Mouse (Mus musculus) kidney, adult 2 months (tissue): ENCODE measurements around the gene Zfp764. TPM values are rescaled to one million over a fixed set of nuclear protein-coding genes. Genes with fewer than 3 reads are reported as not detected.
"Not testable (repeated sequence)": the region's sequence is repeated elsewhere in the genome, so short reads cannot be mapped to it uniquely, and the experiment has no call there.

Experiments
- DNase-seq: peaks from one replicate; pipeline ENCODE4 v3.0.0; 2021
- H3K27ac ChIP-seq: fragments of 200-500 bp; 2 replicates; pipeline ENCODE4 v1.5.1; 2012; ENCODE audit warnings: low read depth, low read length, control low read depth, inconsistent platforms; ENCODE audit not compliant: insufficient read depth
- H3K27me3 ChIP-seq: fragments of 200-500 bp; replicated peaks from 2 replicates; pipeline ENCODE4 v1.6.1; 2012; ENCODE audit warnings: mild to moderate bottlenecking, moderate library complexity, low read length, inconsistent platforms; ENCODE audit not compliant: control insufficient read depth, insufficient read depth
- H3K36me3 ChIP-seq: fragments of 200-500 bp; 2 replicates; pipeline ENCODE4 v1.6.1; 2012; ENCODE audit warnings: mild to moderate bottlenecking, moderate library complexity, low read length, inconsistent platforms; ENCODE audit not compliant: control insufficient read depth, insufficient read depth
- H3K4me1 ChIP-seq: fragments of 200-500 bp; 2 replicates; pipeline ENCODE4 v1.6.1; 2011; ENCODE audit warnings: low read length; ENCODE audit not compliant: control insufficient read depth, insufficient read depth
- H3K4me3 ChIP-seq: fragments of 200-500 bp; 2 replicates; pipeline ENCODE4 v1.5.1; 2011; ENCODE audit warnings: mild to moderate bottlenecking, low read depth, low read length, control low read depth; ENCODE audit not compliant: insufficient read depth
- CTCF ChIP-seq: fragments of 200-500 bp; conservative IDR thresholded peaks from 2 replicates; pipeline ENCODE4 v1.5.1; 2011; ENCODE audit warnings: low read depth, mild to moderate bottlenecking, control low read depth, low read length, moderate library complexity, mixed read lengths; ENCODE audit not compliant: insufficient read depth, insufficient read length
- POLR2A ChIP-seq: fragments of 200-500 bp; IDR thresholded peaks from one replicate; pipeline ENCODE4 v1.6.1; 2011; ENCODE audit warnings: low read depth, low read length, control low read depth
- WGBS: fragments of 180-500 bp; shearing (Covaris S2); methylation state at CpG from one replicate; pipeline ENCODE4 v1.1.7; 2018; 5-methylcytosine and 5-hydroxymethylcytosine counted together
- polyA plus RNA-seq: library from polyadenylated mRNA; depleted of rRNA; stranded (reverse); fragments of >200 nt; gene quantifications from 2 replicates; pipeline ENCODE4 v1.2.3, GENCODE M21; 2012

Gene Zfp764
- polyA plus RNA-seq, 1 experiment, result 6.2 TPM

GRCm38 (mm10) chr7:127435206-127435605 lies 28.6 kb upstream of the Zfp764 start:
- DNase-seq, result no peak
- no peak for TF ChIP-seq POLR2A
- no peak for TF ChIP-seq CTCF
- no peaks in the 10 kb centered on the region for H3K27me3 ChIP-seq
- no peaks in the 10 kb centered on the region for H3K4me1 ChIP-seq
- H3K4me3 ChIP-seq, result no peak overlapping the region
- 90% methylated on average over 4 of the region's 4 CpGs for WGBS
- no peaks in the 10 kb centered on the region for H3K36me3 ChIP-seq
- no peak overlapping the region for H3K27ac ChIP-seq

GRCm38 (mm10) chr7:127426354-127426753 lies 19.7 kb upstream of the Zfp764 start:
- 48% methylated on average over 3 of the region's 3 CpGs for WGBS

DNA sequence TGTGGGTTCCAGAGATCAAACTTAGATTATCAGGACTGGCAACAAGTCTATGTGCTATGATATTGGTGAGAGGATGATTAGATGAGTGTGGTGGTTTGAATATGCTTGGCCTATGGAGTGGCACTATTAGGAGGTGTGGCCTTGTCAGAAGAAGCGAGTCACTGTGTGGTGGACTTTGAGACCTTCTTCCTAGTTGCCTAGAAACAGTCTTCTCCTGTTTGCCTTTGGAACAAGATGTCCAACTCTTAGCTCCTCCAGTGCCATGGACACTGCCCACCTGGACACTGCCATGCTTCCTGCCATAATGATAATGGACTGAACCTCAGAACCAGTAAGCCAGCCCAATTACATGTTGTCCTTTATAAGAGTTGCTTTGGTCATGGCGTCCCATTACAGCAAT lies 19.3 kb upstream of the Zfp764 start:
- no peaks in the 10 kb centered on the region for H3K27me3 ChIP-seq
- DNase-seq, result peak; percentile 82
- H3K4me1 ChIP-seq, result peaks cover 4% of the 10 kb centered on the region; the same call in 1 of the 2 replicates
- no peak overlapping the region for H3K4me3 ChIP-seq
- H3K27ac ChIP-seq, result peak overlapping the region; percentile 43
- WGBS, result 72% methylated on average over 2 of the region's 2 CpGs
- H3K36me3 ChIP-seq, result no peaks in the 10 kb centered on the region
- TF ChIP-seq CTCF, result no peak
- TF ChIP-seq POLR2A, result no peak

More at GRCm38 (mm10) chr7:127426354-127426753, 19.7 kb upstream of the Zfp764 start:
- Histone ChIP-seq H3K4me1 (peaks cover 4% of the 10 kb centered on the region; the same call in 1 of the 2 replicates), H3K27me3 (no peaks in the 10 kb centered on the region), H3K36me3 (no peaks in the 10 kb centered on the region), H3K27ac (peak overlapping the region; percentile 43), H3K4me3 (no peak overlapping the region)
- DNase-seq, result peak; percentile 83
- TF ChIP-seq POLR2A (no peak), CTCF (no peak)

DNA sequence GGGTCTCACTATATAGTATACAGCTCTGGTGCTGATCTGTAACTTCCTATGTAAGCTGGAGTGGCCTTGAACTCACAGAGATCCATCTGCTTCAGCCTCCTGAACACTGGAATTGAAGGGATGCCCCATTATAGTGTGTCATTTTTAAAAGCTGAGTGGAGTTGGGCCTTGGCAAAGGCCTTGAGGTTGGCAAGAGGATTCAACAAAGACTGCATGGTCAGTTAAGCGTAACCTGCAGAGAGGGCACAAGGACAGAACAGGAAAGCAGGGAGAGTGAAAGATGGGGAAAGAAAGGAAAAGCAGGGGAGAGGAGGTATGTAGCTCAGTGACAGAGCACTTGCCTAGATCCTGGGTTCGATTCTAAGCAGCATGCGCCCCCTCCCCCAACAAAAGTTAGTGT lies 18.7 kb upstream of the Zfp764 start:
- peaks cover 4% of the 10 kb centered on the region; the same call in 1 of the 2 replicates for H3K4me1 ChIP-seq
- peak overlapping the region; percentile 43 for H3K27ac ChIP-seq
- peak; percentile 82 for DNase-seq
- TF ChIP-seq POLR2A (no peak), CTCF (no peak)
- H3K4me3 ChIP-seq, result no peak overlapping the region
- H3K36me3 ChIP-seq, result no peaks in the 10 kb centered on the region
- 69% methylated on average over 3 of the region's 3 CpGs for WGBS
- no peaks in the 10 kb centered on the region for H3K27me3 ChIP-seq

- under 1% methylated on average over 15 of the region's 15 CpGs for whole genome bisulfite sequencing
- Histone ChIP-seq H3K36me3 (peaks cover 1% of the 10 kb centered on the region; the same call in 1 of the 2 replicates), H3K27ac (peak overlapping the region; percentile 14; the same call in 1 of the 2 replicates), H3K4me1 (peaks cover 4% of the 10 kb centered on the region; the same call in 1 of the 2 replicates), H3K27me3 (no peaks in the 10 kb centered on the region), H3K4me3 (peak overlapping the region; percentile 75)
- peak; percentile 66 for DNase-seq
- TF ChIP-seq POLR2A, result no peak
- TF ChIP-seq CTCF, result no peak
Observed at GRCm38 (mm10) chr7:127422247-127422646, 15.6 kb upstream of the Zfp764 start.

- Histone ChIP-seq H3K27ac (peak within 1 kb of the TSS; percentile 44), H3K4me3 (peak within 1 kb of the TSS; percentile 75)
- WGBS, result under 1% methylated on average over 48 of the region's 48 CpGs
Observed at GRCm38 (mm10) chr7:127421388-127422191, 15.0 kb upstream of the Zfp764 start, which contains the start of gene Zfp688. Gene Zfp688, minus strand, starts transcription at chr7:127422068.

DNA sequence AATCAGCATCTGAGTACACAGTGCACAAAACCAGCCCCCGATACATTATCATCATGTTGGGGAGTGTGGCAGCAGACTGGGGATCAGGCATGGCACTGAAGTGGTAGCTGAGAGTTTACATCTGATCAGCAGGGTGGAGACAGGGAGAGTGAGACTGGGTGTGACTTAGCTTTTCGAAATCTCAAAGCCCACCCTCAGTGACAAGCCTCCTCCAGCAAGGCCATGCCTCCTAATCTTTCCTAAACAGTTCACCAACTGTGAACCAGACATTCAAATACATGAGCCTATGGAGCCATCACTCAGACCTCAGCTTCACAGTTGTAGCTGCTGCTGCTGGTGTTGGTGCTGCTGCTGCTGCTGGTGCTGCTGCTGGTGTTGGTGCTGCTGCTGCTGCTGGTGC lies 4.8 kb upstream of the Zfp764 start:
- Histone ChIP-seq H3K27ac (no peak overlapping the region), H3K4me1 (peaks cover 2% of the 10 kb centered on the region; the same call in 1 of the 2 replicates), H3K36me3 (no peaks in the 10 kb centered on the region), H3K27me3 (no peaks in the 10 kb centered on the region; the same call in 1 of the 2 replicates), H3K4me3 (no peak overlapping the region)
- TF ChIP-seq CTCF (no peak), POLR2A (no peak)
- 88% methylated on average over 2 of the region's 2 CpGs for WGBS
- DNase-seq, result no peak

More at GRCm38 (mm10) chr7:127421388-127422191, 15.0 kb upstream of the Zfp764 start, which contains the start of gene Zfp688:
- TF ChIP-seq CTCF (0 out of 2 replicates have a peak, but pooled peaks have one; percentile 17), POLR2A (peak; percentile 56)
- Histone ChIP-seq H3K36me3 (peaks cover 1% of the 10 kb centered on the region; the same call in 1 of the 2 replicates), H3K4me1 (peaks cover 4% of the 10 kb centered on the region; the same call in 1 of the 2 replicates), H3K27me3 (no peaks in the 10 kb centered on the region)
- peak; percentile 97 for DNase-seq

DNA sequence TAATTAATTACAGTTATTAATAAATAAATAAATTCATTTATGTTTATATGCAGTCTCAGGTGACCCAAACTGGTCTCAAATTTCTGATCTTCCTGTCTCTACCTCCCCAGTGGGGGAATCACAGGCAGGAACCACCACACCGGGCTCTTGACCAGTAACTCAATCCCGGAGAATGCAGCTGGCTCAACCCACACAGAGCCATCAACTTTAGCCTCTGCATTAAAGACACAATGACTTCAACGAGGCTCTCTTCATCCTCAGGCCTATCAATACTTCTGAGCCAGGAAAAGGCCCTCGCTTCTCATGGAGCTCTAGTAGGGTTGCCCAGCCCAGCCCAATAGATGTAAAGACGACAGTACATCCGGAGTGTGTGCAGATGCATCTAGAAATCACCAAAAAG lies 2.5 kb downstream of the Zfp764 start:
- not testable (repeated sequence) for H3K27ac ChIP-seq, H3K4me1 ChIP-seq, DNase-seq, H3K36me3 ChIP-seq, H3K27me3 ChIP-seq, H3K4me3 ChIP-seq
- 79% methylated on average over 6 of the region's 6 CpGs for WGBS
